Mouse (Mus musculus) thymus, adult 18-20 months (tissue): ENCODE measurements around the gene Mrln.
"Not testable (repeated sequence)": the region's sequence is repeated elsewhere in the genome, so short reads cannot be mapped to it uniquely, and the experiment has no call there.

Source experiments
- DNase-seq, 2 experiments: peaks; one replicate each; pipeline ENCODE4 v3.0.0; 2022; ENCODE audit warnings: mixed read lengths in 2 of 2

Mrln gene

GRCm38 (mm10) chr10:70196666-70197065 is 7.8 kb upstream of the Mrln start:
- no peak for DNase-seq

GRCm38 (mm10) chr10:70197601-70198000 is 6.9 kb upstream of the Mrln start:
- DNase-seq = no peak

GRCm38 (mm10) chr10:70198012-70198411 is 6.5 kb upstream of the Mrln start:
- no peak for DNase-seq

- DNase-seq = no peak
These were observed 5.5 kb upstream of the Mrln start for GRCm38 (mm10) chr10:70198951-70199463.

- DNase-seq = no peak
These were observed 4.8 kb upstream of the Mrln start for GRCm38 (mm10) chr10:70199466-70200210.

GRCm38 (mm10) chr10:70200889-70201500 is 3.5 kb upstream of the Mrln start:
- no peak for DNase-seq

GRCm38 (mm10) chr10:70211281-70211680 is 6.8 kb downstream of the Mrln start:
- DNase-seq = no peak

- DNase-seq = no peak
These were observed 16.5 kb downstream of the Mrln start for GRCm38 (mm10) chr10:70220971-70221370.

GRCm38 (mm10) chr10:70222231-70222630 is 17.8 kb downstream of the Mrln start:
- DNase-seq = not testable (repeated sequence)

GRCm38 (mm10) chr10:70224571-70224970 is 20.1 kb downstream of the Mrln start:
- DNase-seq = no peak

- no peak for DNase-seq
These were observed 21.3 kb downstream of the Mrln start for GRCm38 (mm10) chr10:70225760-70226159.

- no peak for DNase-seq
These were observed 22.1 kb downstream of the Mrln start for GRCm38 (mm10) chr10:70226608-70227007.

GRCm38 (mm10) chr10:70230352-70230751 is 25.9 kb downstream of the Mrln start:
- no peak for DNase-seq

- DNase-seq = no peak
These were observed 33.5 kb downstream of the Mrln start for GRCm38 (mm10) chr10:70237936-70238335.

GRCm38 (mm10) chr10:70242751-70243444 is 38.4 kb downstream of the Mrln start:
- DNase-seq = no peak

- no peak for DNase-seq
These were observed 40.6 kb downstream of the Mrln start, which contains the start of gene Slc16a9 for GRCm38 (mm10) chr10:70244921-70245558. Gene Slc16a9, plus strand, starts transcription at chr10:70245100.

- DNase-seq = no peak
These were observed 41.1 kb downstream of the Mrln start for GRCm38 (mm10) chr10:70245559-70245945.

GRCm38 (mm10) chr10:70246076-70246475 is 41.6 kb downstream of the Mrln start:
- no peak for DNase-seq

- no peak for DNase-seq
These were observed 45.9 kb downstream of the Mrln start for GRCm38 (mm10) chr10:70250354-70250753.

GRCm38 (mm10) chr10:70250766-70251165 is 46.3 kb downstream of the Mrln start:
- DNase-seq = no peak

- no peak for DNase-seq
These were observed 50.2 kb downstream of the Mrln start for GRCm38 (mm10) chr10:70254666-70255065.

GRCm38 (mm10) chr10:70255601-70256210 is 51.2 kb downstream of the Mrln start:
- no peak for DNase-seq

GRCm38 (mm10) chr10:70257029-70257428 is 52.6 kb downstream of the Mrln start:
- no peak for DNase-seq
